Mouse (Mus musculus): ENCODE data around the gene Igfbp5.

Igfbp5 gene

DNA sequence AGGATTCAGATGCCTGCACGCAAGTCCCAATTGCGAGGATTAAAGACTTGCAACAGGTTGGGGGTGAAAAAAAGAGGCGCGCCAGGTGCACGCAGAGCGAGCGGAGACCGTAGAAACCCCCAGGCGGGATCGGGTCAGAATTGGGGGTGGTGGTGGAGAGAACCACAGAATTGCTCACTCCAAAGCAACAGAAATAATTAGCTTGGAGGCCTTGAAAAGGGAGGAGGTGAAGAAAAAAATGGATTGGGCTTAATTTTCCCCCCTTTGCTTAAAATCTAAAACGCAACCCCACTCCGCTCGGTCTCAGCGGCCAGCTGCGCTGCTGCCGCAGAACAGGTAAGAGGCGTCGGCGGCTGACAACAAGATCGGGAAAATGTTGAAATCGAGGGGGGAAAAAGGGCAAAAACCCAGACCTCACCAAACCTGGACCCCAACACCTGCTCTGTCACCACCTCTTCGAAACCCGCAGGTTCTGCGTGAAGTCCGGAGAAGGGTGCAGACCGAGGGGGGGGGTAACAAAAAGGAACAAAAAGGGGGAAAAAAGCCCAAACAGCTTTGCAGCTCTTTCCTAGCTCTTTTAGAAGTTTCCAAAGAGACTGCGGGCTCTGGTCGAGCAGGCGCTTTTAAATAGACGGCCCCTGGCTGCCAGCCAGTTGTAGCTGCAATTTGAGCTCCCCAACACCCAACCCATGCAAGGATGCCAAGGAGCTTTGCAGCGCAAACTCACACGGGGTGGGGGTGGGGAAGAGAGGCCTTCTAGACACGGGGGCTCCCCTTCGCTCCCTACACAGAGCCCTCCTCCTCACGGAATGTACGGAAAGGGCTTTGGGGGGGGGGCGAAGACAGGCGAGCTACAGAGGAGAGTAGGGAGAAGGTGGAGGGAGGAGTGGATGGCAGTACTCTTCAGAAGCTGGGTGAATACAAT is at the start of gene Igfbp5:
Igfbp5 (minus strand) TSS at position 598 of the 925 bp plus-strand sequence.
- DNase-seq (ENCODE audit: low spot score in 2 of 2) = peak in 1 of 2 experiments; percentile 41

GRCm38 (mm10) chr1:72914815-72915214 is 40.1 kb upstream of the Igfbp5 start:
- DNase-seq (ENCODE audit: low spot score in 2 of 2) = no peak

DNA sequence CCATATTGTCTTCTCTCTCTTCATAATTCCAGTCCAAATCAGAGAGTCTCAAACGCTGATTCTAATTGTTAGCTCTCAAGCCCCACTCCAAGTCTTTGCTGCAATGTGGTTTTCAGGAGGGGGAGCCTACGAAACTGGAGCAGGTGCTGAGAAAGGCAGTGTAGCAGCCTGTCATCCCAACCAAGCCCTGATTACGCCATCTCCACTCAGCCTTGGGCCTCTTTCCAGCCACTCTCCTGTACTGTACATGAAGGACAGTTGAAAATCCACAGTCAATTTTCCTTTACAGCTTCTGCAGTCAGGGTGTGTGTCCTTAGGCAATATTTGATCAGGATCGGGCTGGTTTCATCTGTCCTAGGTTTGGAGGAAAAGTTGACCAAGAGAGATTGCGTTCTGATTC is 38.4 kb upstream of the Igfbp5 start:
- no peak for DNase-seq (ENCODE audit: low spot score in 2 of 2)

GRCm38 (mm10) chr1:72895821-72896220 is 21.1 kb upstream of the Igfbp5 start:
- DNase-seq (ENCODE audit: low spot score in 2 of 2) = no peak

DNA sequence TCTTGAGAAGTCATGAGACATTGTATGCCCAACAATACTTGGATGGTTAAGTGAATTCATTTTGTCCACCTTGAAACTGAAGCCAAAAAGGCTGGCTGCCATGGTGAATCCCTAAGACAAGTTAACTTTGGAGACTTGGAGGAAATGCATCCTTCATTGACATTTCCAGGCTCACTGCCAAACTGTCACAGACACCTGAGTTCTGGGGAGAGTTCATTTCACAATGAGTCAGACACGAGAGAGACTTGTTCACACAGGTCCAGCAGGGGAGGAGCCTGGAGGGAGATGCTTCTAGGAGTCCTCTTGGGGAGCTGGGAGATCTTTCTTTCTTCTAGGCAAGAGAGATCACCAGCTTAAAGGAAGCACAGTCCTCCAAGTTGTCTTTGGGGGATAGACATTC is 13.2 kb upstream of the Igfbp5 start:
- DNase-seq (ENCODE audit: low spot score in 2 of 2) = no peak

- DNase-seq (ENCODE audit: low spot score in 2 of 2) = no peak
Observed at GRCm38 (mm10) chr1:72885819-72886169, 11.1 kb upstream of the Igfbp5 start.

DNA sequence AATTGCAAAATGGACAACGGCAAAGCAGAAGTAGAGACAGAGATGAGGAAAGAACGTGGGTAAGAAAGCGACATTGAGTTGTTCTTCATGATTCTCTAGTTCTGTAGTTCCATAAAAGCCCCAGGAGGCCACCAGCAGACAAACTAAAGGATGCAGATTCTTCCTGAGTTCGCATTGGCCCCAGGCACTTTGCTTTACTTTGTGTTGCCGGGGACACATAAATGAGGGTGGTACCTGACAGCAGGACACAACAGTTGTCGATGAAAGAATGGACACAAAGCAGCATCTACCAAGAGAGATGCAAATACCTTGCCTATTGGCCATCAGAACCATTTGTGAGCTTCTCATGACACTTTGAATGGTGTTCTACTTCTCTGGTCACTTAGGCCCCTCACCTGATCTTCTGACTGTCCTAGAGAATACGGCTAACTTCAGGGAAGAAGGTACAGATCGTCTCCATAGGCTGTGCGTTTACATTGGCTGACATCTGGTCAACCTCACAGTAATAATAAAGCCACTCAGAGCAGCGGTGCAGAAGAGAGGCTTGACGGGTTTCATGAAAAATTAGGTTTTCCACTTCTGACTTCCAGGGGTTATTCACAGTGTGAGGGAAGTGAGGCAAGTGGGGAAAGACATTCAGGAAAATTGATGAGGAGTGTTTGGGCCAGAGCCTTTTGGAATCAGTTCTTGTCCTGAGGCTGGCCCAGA is 10.6 kb upstream of the Igfbp5 start:
- no peak for DNase-seq (ENCODE audit: low spot score in 2 of 2)

DNA sequence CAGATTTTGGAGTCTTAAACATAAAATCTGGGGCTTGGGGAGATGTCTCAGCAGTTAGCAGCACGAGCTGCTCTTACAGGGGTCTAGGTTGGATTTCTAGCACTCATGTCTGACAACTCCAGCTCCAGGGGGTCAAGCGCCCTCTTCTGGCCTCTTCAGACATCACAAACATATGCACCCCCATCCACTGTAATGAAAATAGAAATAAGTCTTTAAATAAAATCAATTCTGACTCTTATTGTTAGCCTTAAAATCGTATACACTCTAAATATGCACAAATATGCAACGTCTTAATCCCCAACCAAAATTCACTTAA is 4.6 kb upstream of the Igfbp5 start:
- no peak for DNase-seq (ENCODE audit: low spot score in 2 of 2)

- DNase-seq (ENCODE audit: low spot score in 2 of 2) = no peak
Observed at GRCm38 (mm10) chr1:72878473-72879318, 4.0 kb upstream of the Igfbp5 start.

GRCm38 (mm10) chr1:72877892-72878291 is 3.2 kb upstream of the Igfbp5 start:
- DNase-seq (ENCODE audit: low spot score in 2 of 2) = peak in 1 of 2 experiments; percentile 38

GRCm38 (mm10) chr1:72876111-72876510 is 1.4 kb upstream of the Igfbp5 start:
- DNase-seq (ENCODE audit: low spot score in 2 of 2) = no peak

DNA sequence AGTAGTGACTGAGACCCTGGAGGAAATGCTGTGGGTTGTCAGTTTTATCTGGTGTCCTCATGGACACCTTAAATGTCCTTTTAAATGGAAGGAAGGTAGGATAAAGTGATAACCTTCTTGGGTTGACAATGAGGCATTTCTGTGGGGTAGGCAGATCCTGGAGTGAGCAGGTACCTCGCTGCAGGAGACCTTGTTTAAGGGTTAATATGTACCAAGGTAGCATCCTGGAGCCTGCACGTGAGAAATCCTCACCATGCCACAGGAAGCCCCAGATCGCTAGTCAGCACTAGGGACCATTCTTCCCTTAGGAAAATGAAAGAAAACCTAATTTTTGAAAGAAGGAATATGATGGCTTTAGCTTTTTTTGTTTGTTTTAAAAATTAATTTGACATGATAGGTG is 1.0 kb upstream of the Igfbp5 start:
- no peak for DNase-seq (ENCODE audit: low spot score in 2 of 2)

GRCm38 (mm10) chr1:72873511-72874286 is 985 bp downstream of the Igfbp5 start:
- peak in 1 of 2 experiments; percentile 59 for DNase-seq (ENCODE audit: low spot score in 2 of 2)

GRCm38 (mm10) chr1:72873078-72873477 is 1.6 kb downstream of the Igfbp5 start:
- DNase-seq (ENCODE audit: low spot score in 2 of 2) = no peak

GRCm38 (mm10) chr1:72872521-72872920 is 2.2 kb downstream of the Igfbp5 start:
- peak in 1 of 2 experiments; percentile 41 for DNase-seq (ENCODE audit: low spot score in 2 of 2)

DNA sequence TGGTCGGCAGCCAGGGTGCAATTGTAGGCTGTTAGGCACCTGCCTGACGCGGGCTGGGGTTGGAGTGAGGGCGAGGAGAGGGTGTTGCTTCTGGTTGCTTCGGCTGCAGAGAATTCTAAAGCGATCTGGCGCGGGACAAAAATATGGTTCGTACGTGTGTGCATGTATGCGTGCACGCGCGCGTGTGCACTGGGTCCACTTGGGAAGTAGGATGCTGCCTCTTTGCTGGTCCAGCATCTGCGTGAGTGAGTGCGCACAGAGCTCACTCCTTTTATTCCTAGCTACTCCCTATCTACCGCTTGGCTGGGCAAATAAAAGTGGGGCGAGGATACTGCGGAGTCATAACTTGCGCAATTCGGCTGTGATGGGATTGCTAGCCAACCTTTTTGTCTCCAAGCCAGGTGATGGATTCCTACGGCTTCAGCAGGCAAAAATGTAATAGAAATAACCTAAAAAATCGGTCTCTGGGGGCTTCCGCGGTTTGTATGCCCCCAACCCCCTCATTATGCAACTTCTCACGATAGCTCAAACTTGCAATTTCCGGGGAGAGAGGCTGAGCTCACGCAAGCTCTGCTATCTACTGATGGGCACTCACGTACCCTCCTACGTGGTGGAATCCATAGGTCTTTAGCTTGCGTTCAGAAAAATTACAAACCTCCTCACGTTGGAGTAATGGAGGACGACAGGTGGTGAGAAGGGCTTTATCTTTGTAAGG is 2.8 kb downstream of the Igfbp5 start:
- peak; percentile 39 to 40 for DNase-seq (ENCODE audit: low spot score in 2 of 2)

DNA sequence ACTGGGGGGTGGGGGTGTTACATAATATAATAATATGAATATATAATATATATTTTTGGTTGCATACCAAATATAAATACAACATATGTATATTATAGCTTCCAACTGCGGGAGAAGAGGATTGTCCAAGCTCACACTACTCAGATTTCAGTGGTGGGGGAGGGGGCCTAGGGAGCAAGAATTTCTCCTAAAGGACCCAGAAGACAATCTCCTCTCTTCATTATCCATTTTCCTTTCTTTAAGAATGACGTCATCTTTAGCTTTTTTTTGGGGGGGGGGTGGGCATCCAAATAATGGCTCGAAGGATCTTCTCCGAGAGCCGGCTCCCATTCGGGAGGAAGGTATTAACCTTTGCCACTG is 3.4 kb downstream of the Igfbp5 start:
- no peak for DNase-seq (ENCODE audit: low spot score in 2 of 2)

- DNase-seq (ENCODE audit: low spot score in 2 of 2) = peak; percentile 62 to 75
Observed at GRCm38 (mm10) chr1:72870615-72871336, 3.9 kb downstream of the Igfbp5 start.

DNA sequence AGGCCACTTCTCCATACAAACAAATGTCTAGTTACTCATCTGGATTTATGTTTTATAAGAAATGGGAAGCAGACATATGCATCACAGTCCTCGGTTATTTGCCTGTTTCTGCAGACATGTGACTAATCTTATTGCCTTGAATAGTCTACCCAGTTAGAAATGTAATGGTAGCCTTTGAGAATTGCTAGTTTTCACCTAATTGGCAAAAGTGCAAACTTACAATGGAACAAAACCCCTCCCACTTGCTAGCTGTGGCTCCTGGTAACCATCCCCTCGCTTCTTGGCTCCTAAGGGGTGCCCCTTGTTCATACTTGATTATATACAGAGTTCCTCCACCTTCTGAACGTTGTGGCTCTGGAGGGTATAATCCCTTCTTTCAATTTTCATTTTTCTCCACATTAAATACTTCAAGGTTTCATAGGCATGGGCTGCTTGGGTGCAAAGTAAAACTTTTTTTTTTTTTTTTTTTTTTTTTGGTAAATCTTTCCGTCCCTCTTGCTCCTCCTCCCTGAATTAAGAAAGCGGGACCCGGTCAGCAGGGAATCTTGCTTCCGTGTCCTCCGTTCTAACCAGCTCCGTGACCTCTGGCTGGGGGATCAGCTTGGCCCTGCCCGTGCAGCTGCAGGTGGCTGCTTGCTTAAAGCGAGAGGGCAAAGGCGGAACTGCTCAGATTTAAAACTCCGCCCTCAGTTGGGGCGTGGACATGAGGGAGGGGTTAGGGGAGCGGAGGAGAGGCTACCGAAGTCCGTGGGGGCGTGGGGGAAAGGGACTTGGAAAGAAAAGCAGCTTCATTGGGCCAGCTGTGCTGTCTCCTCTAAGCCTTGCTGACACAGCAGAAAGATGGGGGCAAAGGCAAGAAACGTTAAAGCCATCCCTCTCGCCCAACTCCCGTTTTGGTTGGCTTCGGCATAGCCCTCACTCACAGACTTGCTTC is 4.7 kb downstream of the Igfbp5 start:
- peak in 1 of 2 experiments; percentile 36 for DNase-seq (ENCODE audit: low spot score in 2 of 2)

All from frontal cortex, postnatal 25 days (tissue).